Mouse (Mus musculus) MEL (cell line): ENCODE data around the gene Ptgr2. TPM values are rescaled to one million over a fixed set of nuclear protein-coding genes. Genes with fewer than 3 reads are reported as not detected.

Experiments used
- DNase-seq: peaks from one replicate; pipeline ENCODE4 v3.0.0; 2011; ENCODE audit warnings: low read depth, low spot score
- H3K27ac ChIP-seq: 2 replicates; pipeline ENCODE4 v1.5.1; 2012; ENCODE audit warnings: low read depth, mild to moderate bottlenecking, control low read depth, low read length, moderate library complexity; ENCODE audit not compliant: control insufficient read depth
- H3K27me3 ChIP-seq, 2 experiments: fragments of 150-350 bp in 1 of 2; sonication (generic) in 1 of 2; 2 replicates each; pipeline ENCODE4 v1.6.1; 2012; ENCODE audit warnings: low read length in 2 of 2, mild to moderate bottlenecking in 2 of 2, improper control_type of control experiment in 1 of 2, moderate library complexity in 1 of 2; ENCODE audit not compliant: insufficient read depth in 2 of 2, control insufficient read depth in 1 of 2
- H3K36me3 ChIP-seq, 2 experiments: 2 replicates each; pipeline ENCODE4 v1.6.1; 2012 to 2014; ENCODE audit warnings: low read length in 2 of 2, improper control_type of control experiment in 1 of 2, inconsistent platforms in 1 of 2, mild to moderate bottlenecking in 1 of 2; ENCODE audit not compliant: insufficient read depth in 2 of 2, control insufficient read depth in 1 of 2
- H3K4me1 ChIP-seq, 2 experiments: fragments of 150-350 bp in 1 of 2; sonication (generic) in 1 of 2; 2 replicates each; pipeline ENCODE4 v1.6.1; 2012; ENCODE audit warnings: low read length in 2 of 2, improper control_type of control experiment in 1 of 2, mild to moderate bottlenecking in 1 of 2; ENCODE audit not compliant: insufficient read depth in 2 of 2, control insufficient read depth in 1 of 2
- H3K4me3 ChIP-seq, 2 experiments: fragments of 150-350 bp in 1 of 2; sonication (generic) in 1 of 2; 2 replicates each; pipeline ENCODE4 v1.5.1; 2012; ENCODE audit warnings: low read depth in 2 of 2, low read length in 2 of 2, mild to moderate bottlenecking in 2 of 2, moderate library complexity in 2 of 2, control low read depth in 1 of 2, improper control_type of control experiment in 1 of 2; ENCODE audit not compliant: control insufficient read depth in 1 of 2, insufficient read depth in 1 of 2
- H3K79me2 ChIP-seq: 2 replicates; pipeline ENCODE4 v1.6.1; 2012; ENCODE audit warnings: mild to moderate bottlenecking, low read length, moderate library complexity; ENCODE audit not compliant: control insufficient read depth, poor library complexity, insufficient read depth
- H3K9ac ChIP-seq: 2 replicates; pipeline ENCODE4 v1.6.1; 2012; ENCODE audit warnings: low read depth, mild to moderate bottlenecking, control low read depth, low read length, moderate library complexity; ENCODE audit not compliant: control insufficient read depth, poor library complexity, severe bottlenecking
- H3K9me3 ChIP-seq: fragments of 150-350 bp; sonication (generic); replicated peaks from 2 replicates; pipeline ENCODE4 v1.6.1; 2012; ENCODE audit warnings: mild to moderate bottlenecking, low read length, improper control_type of control experiment, moderate library complexity; ENCODE audit not compliant: insufficient read depth
- CTCF ChIP-seq, 3 experiments: IDR thresholded peaks in 2 of 3; conservative IDR thresholded peaks in 1 of 3; 2 replicates each; pipeline ENCODE4 v1.5.1; 2011 to 2012; ENCODE audit warnings: low read length in 3 of 3, low read depth in 2 of 3, mild to moderate bottlenecking in 2 of 3, improper control_type of control experiment in 1 of 3, inconsistent platforms in 1 of 3, mixed read lengths in 1 of 3, moderate library complexity in 1 of 3; ENCODE audit not compliant: control insufficient read depth in 1 of 3, insufficient read depth in 1 of 3, poor library complexity in 1 of 3, severe bottlenecking in 1 of 3
- ELF1 ChIP-seq: IDR thresholded peaks from 2 replicates; pipeline ENCODE4 v1.6.1; 2014; ENCODE audit warnings: low read depth, mild to moderate bottlenecking, inconsistent platforms, low read length, improper control_type of control experiment, moderate library complexity
- ETS1 ChIP-seq: IDR thresholded peaks from 2 replicates; pipeline ENCODE4 v1.6.1; 2012; ENCODE audit warnings: low read depth, mild to moderate bottlenecking, inconsistent platforms, low read length, improper control_type of control experiment, moderate library complexity
- GABPA ChIP-seq: IDR thresholded peaks from 2 replicates; pipeline ENCODE4 v1.6.1; 2012; ENCODE audit warnings: low read depth, mild to moderate bottlenecking, inconsistent platforms, low read length, improper control_type of control experiment, moderate library complexity
- JUND ChIP-seq: IDR thresholded peaks from 2 replicates; pipeline ENCODE4 v1.6.1; 2011; ENCODE audit warnings: low read depth, mild to moderate bottlenecking, improper control_type of control experiment, low read length
- MAZ ChIP-seq: IDR thresholded peaks from 2 replicates; pipeline ENCODE4 v1.6.1; 2012; ENCODE audit warnings: low read depth, mild to moderate bottlenecking, inconsistent platforms, low read length, improper control_type of control experiment
- MXI1 ChIP-seq: IDR thresholded peaks from 2 replicates; pipeline ENCODE4 v1.6.1; 2011; ENCODE audit warnings: mild to moderate bottlenecking, low read depth, low read length, improper control_type of control experiment
- MYB ChIP-seq: IDR thresholded peaks from 2 replicates; pipeline ENCODE4 v1.6.1; 2011; ENCODE audit warnings: mild to moderate bottlenecking, low read depth, low read length, improper control_type of control experiment
- MYC ChIP-seq: IDR thresholded peaks from 2 replicates; pipeline ENCODE4 v1.6.1; 2011; ENCODE audit warnings: low read depth, mild to moderate bottlenecking, low read length, improper control_type of control experiment, moderate library complexity
- NRF1 ChIP-seq: IDR thresholded peaks from 2 replicates; pipeline ENCODE4 v1.6.1; 2014; ENCODE audit warnings: low read depth, mild to moderate bottlenecking, inconsistent platforms, low read length, improper control_type of control experiment, moderate library complexity; ENCODE audit not compliant: poor library complexity, insufficient read depth, severe bottlenecking
- POLR2AphosphoS2 ChIP-seq: IDR thresholded peaks from 2 replicates; pipeline ENCODE4 v1.6.1; 2011; ENCODE audit warnings: low read length, improper control_type of control experiment
- POLR2AphosphoS5 ChIP-seq: IDR thresholded peaks from 2 replicates; pipeline ENCODE4 v1.6.1; 2012; ENCODE audit warnings: low read depth, borderline replicate concordance, mild to moderate bottlenecking, inconsistent platforms, low read length, moderate library complexity, mixed read lengths
- RCOR1 ChIP-seq: IDR thresholded peaks from 2 replicates; pipeline ENCODE4 v1.6.1; 2012; ENCODE audit warnings: low read depth, mild to moderate bottlenecking, inconsistent platforms, low read length, improper control_type of control experiment
- SMC3 ChIP-seq: IDR thresholded peaks from 2 replicates; pipeline ENCODE4 v1.6.1; 2011; ENCODE audit warnings: low read depth, low read length, improper control_type of control experiment
- TAL1 ChIP-seq: IDR thresholded peaks from 2 replicates; pipeline ENCODE4 v1.6.1; 2012; ENCODE audit warnings: mild to moderate bottlenecking, inconsistent platforms, low read length, moderate library complexity, mixed read lengths
- TBP ChIP-seq: IDR thresholded peaks from 2 replicates; pipeline ENCODE4 v1.8.0; 2011; ENCODE audit warnings: low read depth, low read length, improper control_type of control experiment
- TCF12 ChIP-seq: IDR thresholded peaks from 2 replicates; pipeline ENCODE4 v1.6.1; 2014; ENCODE audit warnings: low read depth, mild to moderate bottlenecking, inconsistent platforms, low read length, improper control_type of control experiment, moderate library complexity
- USF1 ChIP-seq: IDR thresholded peaks from 2 replicates; pipeline ENCODE4 v1.6.1; 2014; ENCODE audit warnings: low read depth, mild to moderate bottlenecking, inconsistent platforms, low read length, improper control_type of control experiment, moderate library complexity
- ZKSCAN1 ChIP-seq: IDR thresholded peaks from 2 replicates; pipeline ENCODE4 v1.6.1; 2012; ENCODE audit warnings: low read depth, mild to moderate bottlenecking, inconsistent platforms, low read length, improper control_type of control experiment, moderate library complexity
- ZNF384 ChIP-seq: IDR thresholded peaks from 2 replicates; pipeline ENCODE4 v1.6.1; 2012; ENCODE audit warnings: low read depth, mild to moderate bottlenecking, inconsistent platforms, low read length, improper control_type of control experiment
- polyA plus RNA-seq, 2 experiments: library from polyadenylated mRNA; stranded (reverse) in 1 of 2; unstranded in 1 of 2; fragments of >175 nt in 1 of 2; fragments of >200 nt in 1 of 2; gene quantifications; 2 replicates each; pipeline versions ENCODE4 v1.2.1 to v1.2.4; 2012; ENCODE audit warnings: low replicate concordance in 2 of 2, low read depth in 1 of 2; ENCODE audit not compliant: insufficient read length in 2 of 2, insufficient read depth in 1 of 2, missing spikeins in 1 of 2
- total RNA-seq: library from RNA; depleted of rRNA; stranded (reverse); fragments of 300-350 nt; gene quantifications from 2 replicates; pipeline ENCODE4 v1.2.3, GENCODE M21; 2012

The Ptgr2 gene
- total and polyA plus RNA-seq, 3 experiments = 33.0 to 35.9 TPM; not detected in 1

DNA sequence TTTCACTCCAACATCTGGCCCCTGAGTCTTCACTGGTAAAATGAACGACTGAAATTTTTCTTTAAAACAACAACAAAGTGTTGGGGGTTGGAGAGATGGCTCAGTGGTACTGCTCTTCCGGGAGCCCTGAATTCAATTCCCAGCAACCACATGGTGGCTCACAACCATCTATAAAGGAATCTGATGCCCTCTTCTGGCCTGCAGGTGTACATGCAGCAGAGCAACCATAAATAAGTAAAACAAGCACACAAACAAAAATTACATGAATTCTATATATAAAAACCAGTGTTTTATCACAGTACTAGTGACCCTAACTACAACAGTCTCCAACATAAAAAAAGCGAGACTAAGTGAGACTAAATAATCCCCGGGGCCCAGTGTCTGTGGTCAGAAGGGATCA, 8.2 kb upstream of the Ptgr2 start (continued):
- TF ChIP-seq TAL1 (no peak), TBP (no peak), ZKSCAN1 (no peak), USF1 (no peak), CTCF (IDR thresholded peaks at IDR 0.05 in 2 of 3, conservative IDR thresholded peaks at IDR 0.05 in 1 of 3; ENCODE audit: control insufficient read depth in 1 of 3, insufficient read depth in 1 of 3, low read depth in 2 of 3, low read length in 3 of 3, poor library complexity in 1 of 3, severe bottlenecking in 1 of 3) (peak in 2 of 3 experiments; percentile 25 to 58; a peak in 3 of 6 replicates), SMC3 (peak; percentile 40), POLR2AphosphoS2 (no peak), POLR2AphosphoS5 (no peak), MXI1 (no peak)

DNA sequence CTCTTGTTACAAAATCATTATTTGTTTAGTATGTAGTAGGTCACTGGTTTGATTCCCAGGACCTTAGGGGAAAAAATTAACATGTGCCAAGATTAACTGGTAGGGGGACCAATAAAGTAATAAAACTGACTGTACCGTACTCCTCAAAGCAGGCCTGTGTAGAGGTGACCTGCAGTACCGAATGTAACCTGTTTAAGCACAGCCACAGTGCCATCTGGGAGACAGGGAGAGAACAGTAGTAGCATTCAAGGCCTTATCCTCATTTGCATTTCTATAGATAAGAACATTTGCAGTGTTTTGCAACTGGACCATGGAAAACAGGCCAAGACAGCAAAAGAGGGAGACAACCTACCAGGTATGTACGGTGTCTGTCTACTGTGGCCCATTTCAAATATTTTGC, 7.2 kb upstream of the Ptgr2 start:
- Histone ChIP-seq H3K9ac (no peak overlapping the region), H3K4me3 (no peak overlapping the region), H3K4me1 (no peaks in the 10 kb centered on the region), H3K27ac (no peak overlapping the region), H3K36me3 (no peaks in the 10 kb centered on the region), H3K79me2 (no peaks in the 10 kb centered on the region), H3K9me3 (no peaks in the 10 kb centered on the region), H3K27me3 (no peaks in the 10 kb centered on the region)
- peak; percentile 18 for DNase-seq
- no peak for TF ChIP-seq TAL1
- no peak for TF ChIP-seq MAZ
- no peak for TF ChIP-seq TCF12
- TF ChIP-seq USF1 = no peak
- no peak for TF ChIP-seq ZNF384
- no peak for TF ChIP-seq NRF1
- no peak for TF ChIP-seq JUND
- TF ChIP-seq ELF1 = no peak
- no peak for TF ChIP-seq MXI1
- no peak for TF ChIP-seq RCOR1
- TF ChIP-seq MYC = no peak
- TF ChIP-seq MYB = no peak
- TF ChIP-seq GABPA = no peak
- no peak for TF ChIP-seq SMC3
- no peak for TF ChIP-seq POLR2AphosphoS5
- TF ChIP-seq ETS1 = no peak
